Mouse (Mus musculus): ENCODE measurements around the gene Spp1.
"Not testable (repeated sequence)": the region's sequence is repeated elsewhere in the genome, so short reads cannot be mapped to it uniquely, and the experiment has no call there.

The Spp1 gene

DNA sequence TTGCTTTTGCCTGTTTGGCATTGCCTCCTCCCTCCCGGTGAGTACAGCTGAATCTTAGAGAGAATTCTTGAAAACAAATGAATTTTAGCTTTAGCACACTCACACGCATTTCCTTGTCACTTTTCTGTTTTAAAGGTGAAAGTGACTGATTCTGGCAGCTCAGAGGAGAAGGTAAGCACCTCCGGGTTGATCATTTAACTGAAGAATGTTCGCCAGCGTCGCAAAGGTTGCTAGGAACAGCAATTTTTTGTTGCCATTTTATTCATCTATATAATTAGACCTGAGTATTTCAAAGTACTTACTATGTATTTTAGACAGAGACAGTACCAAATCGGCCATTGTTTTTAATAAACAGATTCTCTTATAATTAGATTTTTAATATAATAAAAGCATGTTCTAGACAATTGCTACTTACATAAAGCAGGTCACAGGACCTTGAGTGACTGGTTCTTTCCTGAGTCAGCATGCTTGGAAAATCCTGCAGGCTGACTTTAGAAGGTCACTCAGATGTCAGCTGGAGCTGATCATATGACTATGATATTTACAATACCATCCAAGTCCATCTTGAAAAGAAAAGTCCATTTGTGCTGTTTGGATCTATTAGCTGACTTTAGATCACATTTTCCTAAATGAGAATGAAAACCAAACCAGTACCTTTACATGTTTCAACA lies 1.6 kb downstream of the Spp1 start:
- DNase-seq, result no peak

DNA sequence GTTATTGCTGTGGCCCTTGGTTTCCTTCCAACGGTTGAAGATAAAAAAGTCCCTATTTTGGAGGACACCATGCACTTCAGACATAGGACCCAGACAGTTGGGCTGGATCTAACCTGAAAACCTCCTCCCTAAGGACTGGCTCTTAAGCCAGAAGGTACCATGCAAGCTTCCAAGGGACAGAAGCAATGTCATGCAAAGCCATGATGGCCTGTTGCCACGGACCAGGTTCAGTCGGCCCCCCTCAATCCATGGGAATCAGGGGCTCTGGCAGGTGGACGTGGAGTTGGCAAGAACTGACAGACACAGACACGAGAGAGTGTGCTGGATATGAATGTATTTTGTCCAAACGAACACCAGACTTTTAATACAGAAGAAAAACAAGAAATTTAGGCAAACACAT lies 7.5 kb downstream of the Spp1 start:
- DNase-seq, result no peak

DNA sequence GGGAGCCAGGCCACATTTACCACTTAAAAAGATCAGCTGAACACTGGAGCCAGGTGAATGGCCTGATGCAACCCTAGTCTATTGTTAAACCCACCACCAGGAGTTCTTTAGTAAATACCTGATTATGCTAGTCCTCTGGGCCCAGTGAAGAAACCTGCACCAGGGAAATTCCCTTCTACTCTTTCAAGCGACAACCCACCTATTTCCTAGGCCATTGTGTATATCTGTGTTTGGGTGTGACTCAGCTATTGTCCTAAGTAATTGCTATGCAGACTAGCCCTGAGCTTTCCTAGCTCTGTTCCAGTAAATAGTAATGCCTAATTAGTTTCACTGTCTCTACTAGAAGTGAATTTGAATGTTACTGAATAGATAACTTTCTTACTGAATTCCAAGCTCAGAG lies 7.9 kb downstream of the Spp1 start:
- DNase-seq, result no peak

DNA sequence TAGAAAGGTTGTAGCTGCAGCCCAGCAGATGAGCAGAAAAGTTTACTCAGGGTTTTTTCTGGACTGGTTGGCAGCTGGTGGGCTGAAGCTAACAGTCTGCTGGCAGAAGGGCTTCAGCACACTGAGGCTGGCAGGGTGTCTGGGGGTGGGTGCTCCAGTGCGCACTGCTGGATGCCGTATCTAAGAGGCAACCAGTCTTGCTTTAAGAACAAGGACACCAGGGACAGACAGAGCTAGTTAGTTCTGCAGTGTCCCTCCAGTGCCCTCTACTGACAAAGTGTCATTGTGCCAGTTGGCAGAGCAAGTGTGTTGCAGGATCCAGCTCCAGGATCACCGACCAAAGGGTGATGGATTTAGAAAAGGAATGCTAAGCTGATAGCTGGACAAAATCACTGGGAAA lies 11.2 kb downstream of the Spp1 start:
- peak; percentile 65 for DNase-seq

DNA sequence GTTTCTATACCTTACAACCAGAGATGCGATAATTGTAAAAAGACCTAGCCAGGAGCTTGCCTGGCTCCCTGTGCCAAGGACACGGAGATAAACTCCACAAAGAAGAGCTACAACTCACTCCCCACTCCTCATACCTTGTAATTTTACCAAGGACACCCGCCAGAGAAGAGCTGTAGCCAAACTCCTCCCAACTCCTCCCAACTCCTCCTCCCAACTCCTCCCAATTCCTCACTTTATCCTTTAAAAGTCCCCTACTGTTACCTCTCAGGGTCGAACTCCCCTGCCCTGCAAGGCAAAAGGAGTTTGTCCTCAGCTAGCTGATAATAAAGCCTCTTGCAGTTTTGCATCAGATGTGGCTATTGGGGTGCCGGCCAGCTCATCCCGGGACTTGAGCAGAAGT lies 13.4 kb downstream of the Spp1 start:
- not testable (repeated sequence) for DNase-seq

DNA sequence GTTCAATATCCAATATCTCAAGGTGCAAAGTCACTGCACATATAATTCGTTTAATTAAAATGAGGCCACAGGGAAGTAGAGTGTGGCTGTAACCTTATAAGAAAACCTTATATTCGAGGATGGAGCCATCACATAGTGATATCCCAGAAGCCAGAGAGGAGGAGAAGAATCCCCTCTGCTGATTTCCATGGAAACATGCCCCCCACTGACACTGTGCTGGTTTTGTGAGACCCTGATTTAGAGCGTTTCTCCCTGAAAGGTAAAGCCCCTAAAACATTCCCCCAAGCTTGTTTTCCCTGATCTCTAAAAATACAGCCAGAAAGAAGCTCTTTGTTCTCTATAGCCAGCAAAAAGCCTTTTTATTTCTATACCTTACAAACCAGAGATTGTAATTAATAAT lies 14.6 kb downstream of the Spp1 start:
- no peak for DNase-seq

DNA sequence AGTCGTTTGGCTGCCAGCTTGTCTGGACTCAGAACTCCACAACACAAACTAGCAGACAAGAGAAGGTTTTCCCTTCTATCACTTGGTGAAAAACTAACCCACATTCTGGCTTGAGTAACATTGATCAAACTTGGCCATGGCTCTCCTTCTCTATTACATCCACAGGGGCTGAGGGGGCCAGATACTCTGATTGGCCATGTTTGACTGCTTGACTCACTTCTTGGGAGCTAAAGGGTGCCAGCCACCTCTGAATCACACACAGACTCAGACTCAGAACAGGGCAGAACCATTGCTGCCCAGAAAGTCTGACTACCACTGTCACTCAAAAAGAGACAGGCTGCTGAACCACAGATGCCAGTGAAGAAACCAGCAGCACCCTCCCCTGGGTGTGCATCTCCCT lies 18.2 kb downstream of the Spp1 start:
- DNase-seq, result no peak

DNA sequence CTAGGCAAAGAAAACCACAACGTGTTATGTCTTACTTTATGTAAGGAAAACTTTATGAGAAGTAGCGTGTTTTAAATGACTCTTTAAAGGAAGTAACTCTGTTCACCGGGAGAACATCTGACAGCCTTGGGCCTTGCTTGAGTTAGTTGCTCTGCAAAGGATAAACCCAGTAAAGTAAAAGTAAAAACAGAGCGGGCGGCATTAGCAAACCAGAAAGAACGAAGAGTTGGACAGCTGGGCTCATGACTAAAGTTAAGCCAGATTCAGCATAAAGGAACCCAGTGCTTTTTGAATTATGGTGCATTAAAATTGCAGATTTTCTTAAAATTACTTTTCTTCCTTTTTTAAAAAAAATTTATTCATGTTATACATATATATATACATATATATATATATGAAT lies 19.6 kb downstream of the Spp1 start:
- DNase-seq, result no peak

DNA sequence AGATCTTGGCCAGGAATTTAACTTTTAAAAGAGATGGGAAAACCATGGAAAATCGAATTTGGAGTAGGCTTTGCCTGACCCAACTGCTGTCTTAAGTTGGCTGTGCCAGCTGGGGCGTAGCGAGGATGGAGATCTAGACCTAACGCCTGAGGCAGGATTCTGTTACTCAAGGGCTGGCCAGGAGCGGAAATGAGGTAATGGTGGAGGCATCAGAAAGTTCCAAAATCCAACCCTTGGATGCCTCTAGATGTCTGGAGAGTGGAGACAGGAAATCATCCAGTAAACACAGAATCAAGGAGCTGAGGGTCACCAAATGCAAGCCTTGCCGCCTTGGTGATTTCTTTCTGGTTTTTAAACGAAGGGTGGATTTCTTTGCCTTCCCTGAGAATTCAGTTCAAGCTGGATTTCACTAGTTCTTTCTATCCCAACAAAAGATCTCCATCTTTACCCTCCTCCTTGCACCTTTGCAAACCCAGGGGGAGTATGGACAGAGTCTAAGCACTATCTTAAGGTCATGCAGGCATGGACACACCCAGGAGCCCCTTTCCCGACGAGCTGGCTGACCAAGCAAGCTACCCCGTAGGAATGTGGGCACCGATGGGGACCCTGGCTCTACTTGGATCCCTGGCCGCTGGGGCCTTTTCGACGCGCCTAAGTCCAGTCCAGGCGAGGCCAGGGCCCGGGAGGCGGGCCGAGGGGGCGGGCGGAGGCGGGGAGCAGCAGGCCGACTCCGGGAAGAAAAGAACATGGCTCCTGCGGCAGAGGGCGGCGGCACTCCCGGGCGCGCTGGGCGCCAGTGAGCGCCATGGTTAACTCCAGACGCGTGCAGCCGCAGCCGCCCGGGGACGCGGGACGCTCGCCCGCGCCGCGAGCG lies 24.2 kb downstream of the Spp1 start, which contains the start of gene Pkd2:
Gene Pkd2 (plus strand): TSS at position 619 of the 874 bp plus-strand sequence.
- peak; percentile 69 for DNase-seq

DNA sequence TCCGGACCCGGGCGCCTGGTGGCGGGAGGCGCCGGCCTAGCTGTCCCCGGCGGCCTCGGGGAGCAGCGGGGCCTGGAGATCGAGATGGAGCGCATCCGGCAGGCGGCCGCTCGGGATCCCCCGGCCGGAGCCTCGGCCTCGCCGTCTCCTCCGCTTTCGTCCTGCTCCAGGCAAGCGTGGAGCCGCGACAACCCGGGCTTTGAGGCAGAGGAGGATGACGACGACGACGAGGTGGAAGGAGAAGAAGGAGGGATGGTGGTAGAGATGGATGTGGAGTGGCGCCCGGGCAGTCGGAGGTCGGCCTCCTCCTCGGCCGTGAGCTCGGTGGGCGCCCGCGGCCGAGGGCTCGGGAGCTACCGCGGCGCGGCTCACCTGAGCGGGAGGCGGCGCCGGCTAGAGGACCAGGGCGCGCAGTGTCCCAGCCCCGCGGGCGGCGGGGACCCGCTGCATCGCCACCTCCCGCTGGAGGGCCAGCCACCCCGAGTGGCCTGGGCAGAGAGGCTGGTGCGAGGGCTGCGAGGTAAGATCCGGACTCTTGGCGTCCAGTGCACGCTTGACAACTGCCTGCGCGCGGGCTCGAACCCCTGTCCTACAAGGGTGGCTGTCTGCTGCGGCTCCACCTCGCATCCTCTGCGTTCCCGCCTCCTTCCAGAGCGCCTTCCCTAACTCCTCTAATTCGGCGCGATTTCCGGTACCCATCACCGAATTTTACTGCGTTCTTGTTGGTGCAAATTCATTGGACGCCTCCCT lies 25.0 kb downstream of the Spp1 start:
- DNase-seq, result peak; percentile 67

DNA sequence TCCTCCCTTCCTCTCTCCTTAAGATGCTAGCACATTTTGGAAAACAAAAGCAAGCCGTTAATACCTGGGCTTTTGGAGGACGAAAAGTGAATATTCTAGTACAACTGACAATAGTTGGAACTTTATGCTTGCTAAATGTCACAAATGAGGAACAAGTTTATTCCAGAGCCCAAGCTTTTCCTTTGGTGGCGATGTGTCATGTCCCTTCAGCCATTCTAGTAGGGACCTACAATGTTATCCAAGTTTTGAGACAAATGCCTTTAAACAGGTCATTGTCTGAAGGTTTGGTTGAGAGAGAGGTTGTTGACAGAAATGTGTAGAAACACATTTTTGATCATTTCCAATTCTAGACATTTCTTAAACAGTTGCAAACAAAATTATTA lies 25.5 kb downstream of the Spp1 start:
- no peak for DNase-seq

DNA sequence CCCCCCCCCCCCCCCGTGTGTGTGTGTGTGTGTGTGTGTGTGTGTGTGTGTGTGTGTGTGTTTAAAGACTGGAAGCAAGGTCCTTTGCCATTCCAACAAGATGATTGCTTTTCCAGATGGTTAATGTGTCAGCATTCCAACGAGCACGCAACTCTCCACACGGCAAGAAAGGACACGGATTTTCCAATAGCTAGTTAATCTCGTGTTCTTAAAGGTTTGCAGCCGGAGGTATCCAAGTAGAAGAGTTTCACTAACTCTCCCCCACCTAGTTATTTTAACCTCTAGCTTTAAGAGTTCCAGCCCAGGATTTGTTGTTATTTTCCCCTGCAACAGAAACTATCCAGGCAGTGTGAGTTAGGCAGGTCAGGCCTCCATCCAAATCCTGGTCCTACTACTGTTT lies 25.9 kb downstream of the Spp1 start:
- DNase-seq, result no peak

DNA sequence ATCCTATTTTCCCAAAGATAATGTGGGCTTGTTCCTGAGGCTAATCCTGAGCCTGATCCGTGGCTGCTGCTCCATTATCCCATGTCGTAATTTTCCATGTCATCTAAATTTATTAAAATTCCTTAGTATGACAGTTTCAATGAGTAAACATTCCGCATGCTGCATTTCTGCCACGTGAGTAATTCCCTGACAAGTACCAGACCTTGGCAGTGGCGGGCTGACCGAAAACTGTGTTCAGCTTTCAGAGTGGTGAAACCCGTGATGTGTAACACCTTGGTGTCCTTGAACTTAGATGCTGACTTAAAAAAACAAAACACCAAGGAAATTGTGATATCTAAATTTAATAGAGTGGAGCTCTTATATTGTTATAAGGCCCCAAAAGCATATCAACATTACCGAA lies 30.4 kb downstream of the Spp1 start:
- DNase-seq, result no peak

DNA sequence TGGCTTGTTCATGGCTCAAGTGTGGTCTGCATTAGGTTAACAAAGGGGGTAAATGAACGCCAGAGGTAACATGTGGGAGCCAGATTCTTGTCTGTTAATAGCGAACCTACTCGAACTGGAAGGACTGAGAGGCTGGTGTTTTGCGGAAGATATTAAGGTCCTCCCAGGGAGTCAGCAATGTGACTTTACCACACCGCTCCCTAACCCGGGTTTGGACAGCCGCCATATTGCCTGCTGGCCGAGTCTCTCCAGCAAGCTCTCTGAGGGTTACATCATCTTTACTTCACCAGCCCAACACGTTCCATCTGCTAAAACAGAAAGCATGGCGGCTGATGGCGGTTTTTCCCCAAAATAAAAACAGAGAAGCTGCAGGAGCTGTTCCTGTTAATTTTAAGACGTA lies 30.8 kb downstream of the Spp1 start:
- DNase-seq, result no peak

DNA sequence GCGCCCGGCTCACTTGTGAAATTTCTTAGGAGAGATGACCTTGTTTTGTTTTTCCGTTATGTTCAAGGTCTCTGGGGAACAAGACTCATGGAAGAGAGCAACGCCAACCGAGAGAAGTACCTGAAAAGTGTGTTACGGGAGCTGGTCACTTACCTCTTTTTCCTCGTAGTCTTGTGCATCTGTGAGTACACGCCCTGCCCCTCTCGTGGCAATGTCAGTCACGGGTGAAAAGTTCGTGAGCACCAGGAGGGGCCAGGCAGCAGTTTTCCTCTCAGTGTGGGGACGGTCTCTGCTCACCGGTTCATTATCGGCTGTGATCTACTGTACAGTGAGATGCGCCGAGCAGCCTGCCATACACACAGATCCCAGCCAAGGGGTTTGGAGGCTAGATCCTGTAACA lies 31.9 kb downstream of the Spp1 start:
- no peak for DNase-seq

DNA sequence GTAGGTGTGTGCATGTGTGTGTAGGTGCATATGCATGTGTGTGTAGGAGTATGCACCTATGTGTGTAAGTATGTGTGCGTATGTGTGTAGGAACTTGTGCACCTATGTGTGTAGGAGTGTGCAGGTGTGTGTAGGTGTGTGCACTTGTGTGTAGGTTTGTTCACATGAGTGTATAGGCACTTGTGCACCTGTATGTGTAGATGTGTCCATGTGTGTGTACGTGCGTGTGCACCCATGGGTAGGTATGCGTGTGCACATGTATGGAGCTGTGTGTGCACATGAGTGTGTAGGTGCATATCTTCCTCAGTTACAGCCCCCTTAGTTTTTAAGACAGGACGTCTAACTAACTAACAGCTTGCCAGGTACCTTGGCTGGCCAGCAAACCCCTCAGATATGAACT lies 33.7 kb downstream of the Spp1 start:
- no peak for DNase-seq

DNA sequence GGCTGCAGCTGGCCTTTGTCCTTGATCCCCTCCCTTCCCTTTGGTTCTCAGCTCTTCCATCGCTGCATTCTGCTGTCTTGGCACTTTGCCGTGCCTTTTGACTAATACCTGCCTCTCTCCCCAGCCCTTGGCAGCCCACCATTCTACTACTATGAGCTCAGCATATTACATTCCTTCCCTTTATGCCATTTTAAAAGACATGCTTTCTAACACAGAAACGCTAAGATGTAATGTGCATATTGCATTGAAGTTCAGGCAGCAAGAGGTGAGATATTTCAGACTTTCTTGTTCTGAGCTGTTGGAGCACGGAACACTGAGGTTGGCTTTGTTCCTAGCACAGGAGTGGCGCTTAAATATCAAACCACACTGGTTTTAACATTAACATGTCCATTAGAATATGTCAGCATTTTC lies 36.1 kb downstream of the Spp1 start:
- no peak for DNase-seq

DNA sequence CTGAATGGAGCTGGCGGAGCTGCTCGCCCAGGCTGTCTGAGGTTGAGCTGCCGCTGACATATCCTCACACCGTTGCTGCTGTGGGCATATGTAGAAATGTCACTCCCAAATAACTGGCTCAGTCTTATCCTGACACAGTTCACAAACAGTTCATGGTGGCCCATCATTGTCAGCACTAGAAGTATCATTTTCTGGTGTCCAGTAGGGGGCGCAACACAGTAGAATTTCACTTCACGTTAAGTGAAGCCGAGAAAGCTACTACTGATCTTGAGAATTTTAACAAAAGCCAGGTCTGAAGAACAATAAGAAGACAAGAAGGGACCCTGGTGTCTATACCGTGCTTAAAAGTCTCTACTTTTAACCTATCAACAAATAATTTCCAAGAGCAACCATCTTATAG lies 37.5 kb downstream of the Spp1 start:
- DNase-seq, result no peak

DNA sequence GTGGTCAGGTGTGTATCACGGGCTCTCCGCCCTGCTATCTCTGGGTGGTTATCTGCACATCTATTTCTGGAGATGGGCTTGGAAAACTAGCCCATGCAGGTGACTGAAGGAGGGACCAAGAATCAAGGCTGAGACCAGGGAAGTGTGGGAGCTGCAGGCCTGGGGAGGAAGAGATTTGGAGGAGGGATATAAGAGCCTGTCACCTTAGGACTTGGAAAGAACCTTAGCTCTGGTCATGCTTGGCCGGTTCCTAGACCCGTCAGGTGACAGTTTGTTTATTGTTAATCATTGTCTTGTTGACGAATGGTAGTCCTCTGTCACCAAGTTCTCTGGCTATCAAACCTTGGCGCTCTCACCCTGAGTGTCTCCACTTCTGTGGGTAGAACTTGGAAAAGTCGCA lies 45.4 kb downstream of the Spp1 start:
- no peak for DNase-seq

DNA sequence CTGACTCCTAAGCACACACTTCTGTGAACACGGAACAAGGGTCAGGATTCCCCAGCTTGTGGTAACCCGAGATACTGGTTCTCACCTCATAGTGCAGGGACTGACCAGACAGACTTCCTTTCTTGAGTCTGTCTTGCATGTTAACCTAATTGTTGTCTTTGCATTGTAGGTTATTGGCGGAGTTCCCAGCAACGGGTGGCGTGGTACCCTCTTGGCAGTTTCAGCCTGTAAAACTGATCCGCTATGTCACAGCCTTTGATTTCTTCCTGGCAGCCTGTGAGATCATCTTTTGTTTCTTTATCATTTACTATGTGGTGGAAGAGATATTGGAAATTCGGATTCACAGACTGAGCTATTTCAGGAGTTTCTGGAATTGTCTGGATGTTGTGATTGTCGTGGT lies 47.9 kb downstream of the Spp1 start:
- DNase-seq, result no peak

Measured in right cerebral cortex, postnatal 25 days (tissue).